In the genomic region with DNA sequence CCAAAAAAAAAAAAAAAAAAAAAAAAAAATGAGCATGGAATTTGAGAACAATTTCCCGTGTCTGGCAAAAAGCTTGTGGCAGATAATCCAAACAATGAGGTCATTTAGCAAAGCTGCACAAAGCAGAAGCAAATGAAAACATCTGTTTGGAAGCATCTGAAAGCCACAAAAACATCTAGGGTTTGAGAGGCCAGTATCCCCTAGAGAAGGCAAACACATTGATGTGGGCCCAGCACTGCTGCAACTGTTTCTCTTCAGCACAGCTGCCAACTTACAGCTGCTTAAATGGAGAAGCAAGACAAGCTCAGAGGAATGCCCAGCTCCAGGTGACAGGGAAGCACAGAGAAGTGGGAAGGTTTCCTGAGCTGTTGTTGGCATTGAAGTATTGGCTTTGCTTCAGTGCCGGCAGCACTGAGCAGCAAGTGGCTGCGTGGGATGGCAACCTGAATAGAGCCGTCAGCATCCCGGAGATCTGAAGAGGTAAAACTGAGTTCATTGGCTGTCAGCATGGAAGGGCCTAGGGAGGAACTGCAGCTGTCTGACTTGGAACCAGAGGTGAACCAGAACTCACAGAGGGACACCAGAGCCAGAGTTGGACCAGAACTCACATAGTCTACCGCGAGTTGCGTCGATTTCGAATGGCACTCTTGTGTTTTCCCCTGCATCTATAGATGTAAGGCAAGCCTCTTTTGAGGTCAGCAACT, we compare ENCODE assay signal across 9 mouse cellular contexts.
DNase-seq lines count a peak whose midpoint lies in the region; ATAC-seq and TF ChIP-seq lines count a peak whose summit lies in the region.
"Had no signal": no experiment of that assay in that cellular context is flagged by ENCODE, and none has a peak within 500 bp of the region (broad histone marks: within the 10 kb centered on the region; RNA-seq: fewer than 3 reads in every experiment).

No protein-coding gene starts in this region.

- 54% methylated on average over 10 of the region's 10 CpGs for WGBS in hindbrain, postnatal 0 days
- whole genome bisulfite sequencing in hindbrain, embryonic 13.5 days = 61% methylated on average over 10 of the region's 10 CpGs
- WGBS in forebrain, embryonic 10.5 days = 71% methylated on average over 10 of the region's 10 CpGs
- WGBS in midbrain, embryonic 16.5 days = 67% methylated on average over 10 of the region's 10 CpGs

- ATAC-seq in hindbrain, postnatal 0 days = no peak
- ATAC-seq in hindbrain, embryonic 13.5 days (ENCODE audit: low FRiP score) = no peak
- no peak for ATAC-seq in midbrain, embryonic 16.5 days
- ATAC-seq: forebrain, postnatal 0 days had no signal

- intact Hi-C loops in left cerebral cortex, postnatal 14 days (cut with DNase I) = no loop called here

- H3K4me1 ChIP-seq in hindbrain, postnatal 0 days (ENCODE audit: insufficient read depth, low read length) = no peaks in the 10 kb centered on the region
- no peaks in the 10 kb centered on the region for H3K4me1 ChIP-seq in hindbrain, embryonic 13.5 days (replicated peaks)
- peaks cover 9% of the 10 kb centered on the region for H3K4me1 ChIP-seq in forebrain, embryonic 10.5 days
- H3K4me1 ChIP-seq in midbrain, embryonic 16.5 days (ENCODE audit: control insufficient read depth, insufficient read depth, low read length) = peaks cover 2% of the 10 kb centered on the region; the same call in 1 of the 2 replicates

- no peaks in the 10 kb centered on the region for H3K27me3 ChIP-seq in hindbrain, postnatal 0 days (ENCODE audit: insufficient read depth, low read length)
- no peaks in the 10 kb centered on the region for H3K27me3 ChIP-seq in hindbrain, embryonic 13.5 days
- H3K27me3 ChIP-seq in forebrain, embryonic 10.5 days (ENCODE audit: poor library complexity, severe bottlenecking) = no peaks in the 10 kb centered on the region
- no peaks in the 10 kb centered on the region for H3K27me3 ChIP-seq in midbrain, embryonic 16.5 days (ENCODE audit: control insufficient read depth, insufficient read depth, low read depth, low read length)

- H3K4me2 ChIP-seq in hindbrain, postnatal 0 days (ENCODE audit: low read depth, low read length) = no peak overlapping the region
- H3K4me2 ChIP-seq in hindbrain, embryonic 13.5 days = no peak overlapping the region
- no peak overlapping the region for H3K4me2 ChIP-seq in midbrain, embryonic 16.5 days (ENCODE audit: low read length)

- H3K27ac ChIP-seq in hindbrain, postnatal 0 days = no peak overlapping the region
- no peak overlapping the region for H3K27ac ChIP-seq in hindbrain, embryonic 13.5 days
- no peak overlapping the region for H3K27ac ChIP-seq in forebrain, embryonic 10.5 days
- H3K27ac ChIP-seq in midbrain, embryonic 16.5 days (ENCODE audit: low read length) = no peak overlapping the region

- H3K36me3 ChIP-seq in hindbrain, postnatal 0 days (ENCODE audit: insufficient read depth, low read length) = no peaks in the 10 kb centered on the region
- H3K36me3 ChIP-seq in hindbrain, embryonic 13.5 days = no peaks in the 10 kb centered on the region
- H3K36me3 ChIP-seq in forebrain, embryonic 10.5 days (replicated peaks) = no peaks in the 10 kb centered on the region
- H3K36me3 ChIP-seq in midbrain, embryonic 16.5 days (ENCODE audit: control insufficient read depth, insufficient read depth, low read length) = no peaks in the 10 kb centered on the region

- no peak overlapping the region for H3K4me3 ChIP-seq in hindbrain, postnatal 0 days (ENCODE audit: low read length)
- no peak overlapping the region for H3K4me3 ChIP-seq in hindbrain, embryonic 13.5 days
- H3K4me3 ChIP-seq in forebrain, embryonic 10.5 days = no peak overlapping the region
- H3K4me3 ChIP-seq in midbrain, embryonic 16.5 days (ENCODE audit: low read depth, low read length) = no peak overlapping the region

- no peak overlapping the region for H3K9ac ChIP-seq in hindbrain, postnatal 0 days (replicated peaks; ENCODE audit: low read length)
- H3K9ac ChIP-seq in hindbrain, embryonic 13.5 days = no peak overlapping the region
- no peak overlapping the region for H3K9ac ChIP-seq in midbrain, embryonic 16.5 days (ENCODE audit: low read depth, low read length)
- H3K9ac ChIP-seq: forebrain, postnatal 0 days had no signal

- DNase-seq in hindbrain, postnatal 0 days (ENCODE audit: low spot score) = peak; percentile 15
- DNase-seq in R1 (ENCODE audit: low read depth, low spot score) = peak; percentile 1
- DNase-seq in frontal cortex, postnatal 14 days (ENCODE audit: low spot score in 2 of 2) = peak; percentile 13 to 27
- peak; percentile 33 to 37 for DNase-seq in left cerebral cortex, postnatal 14 days (ENCODE audit: low spot score in 2 of 2)
- DNase-seq in forebrain, embryonic 10.5 days (ENCODE audit: extremely low spot score, low spot score) = no peak
- DNase-seq in thymus, postnatal 0 days (ENCODE audit: low spot score) = no peak
- DNase-seq: forebrain, postnatal 0 days had no signal

- no peak for TF ChIP-seq CTCF in hindbrain, postnatal 0 days (IDR thresholded peaks at IDR 0.05; ENCODE audit: low read depth)

- H3K9me3 ChIP-seq in hindbrain, postnatal 0 days (ENCODE audit: low read length) = no peaks in the 10 kb centered on the region
- no peaks in the 10 kb centered on the region for H3K9me3 ChIP-seq in hindbrain, embryonic 13.5 days
- H3K9me3 ChIP-seq in forebrain, embryonic 10.5 days = no peaks in the 10 kb centered on the region
- no peaks in the 10 kb centered on the region for H3K9me3 ChIP-seq in midbrain, embryonic 16.5 days (replicated peaks; ENCODE audit: control insufficient read depth, low read length, poor library complexity, severe bottlenecking)

Comparison
In these comparisons a context has a peak if more than half of its experiments do, and no peak if none do; other contexts are left out.
1. DNase-seq: peak in hindbrain, postnatal 0 days (single experiment), R1 (single experiment), frontal cortex, postnatal 14 days (2 of 2) and left cerebral cortex, postnatal 14 days (2 of 2); none in forebrain, embryonic 10.5 days (single experiment) and thymus, postnatal 0 days (single experiment).